Mouse (Mus musculus) ES-E14 (cell line): Measurements from ENCODE around the gene Zfp770. TPM values are rescaled to one million over a fixed set of nuclear protein-coding genes. Genes with fewer than 3 reads are reported as not detected.
A peak's percentile ranks its signal among the peaks of the same experiment; 100 is the strongest.

Experiments
- DNase-seq: peaks from one replicate; pipeline ENCODE4 v3.0.0-alpha.2; 2013; ENCODE audit warnings: low read depth, low spot score
- H3K27ac ChIP-seq: 2 replicates; pipeline ENCODE4 v1.5.1; 2012; ENCODE audit warnings: low read depth, mild to moderate bottlenecking, low read length, moderate library complexity, mixed read lengths; ENCODE audit not compliant: poor library complexity, insufficient read depth, severe bottlenecking
- H3K36me3 ChIP-seq: 2 replicates; pipeline ENCODE4 v1.6.1; 2012; ENCODE audit warnings: mild to moderate bottlenecking, low read length, moderate library complexity, mixed read lengths; ENCODE audit not compliant: control insufficient read depth, poor library complexity, insufficient read depth, severe bottlenecking
- H3K4me1 ChIP-seq, 2 experiments: fragments of 150-350 bp in 1 of 2; sonication (generic) in 1 of 2; 2 replicates each; pipeline ENCODE4 v1.6.1; 2012; ENCODE audit warnings: low read length in 2 of 2, mild to moderate bottlenecking in 1 of 2, mixed read lengths in 1 of 2; ENCODE audit not compliant: control insufficient read depth in 2 of 2, insufficient read depth in 2 of 2, poor library complexity in 1 of 2
- H3K4me3 ChIP-seq, 2 experiments: fragments of 150-350 bp in 1 of 2; sonication (generic) in 1 of 2; 2 replicates each; pipeline ENCODE4 v1.5.1; 2012; ENCODE audit warnings: low read length in 2 of 2, low read depth in 1 of 2, mild to moderate bottlenecking in 1 of 2, mixed read lengths in 1 of 2; ENCODE audit not compliant: insufficient read depth in 1 of 2, poor library complexity in 1 of 2, severe bottlenecking in 1 of 2
- H3K9ac ChIP-seq: 2 replicates; pipeline ENCODE4 v1.6.1; 2012; ENCODE audit warnings: low read depth, mild to moderate bottlenecking, low read length, mixed read lengths; ENCODE audit not compliant: poor library complexity, insufficient read depth, severe bottlenecking
- H3K9me3 ChIP-seq: fragments of 150-350 bp; sonication (generic); 2 replicates; pipeline ENCODE4 v1.6.1; 2012; ENCODE audit warnings: low read depth, mild to moderate bottlenecking, low read length; ENCODE audit not compliant: control insufficient read depth, insufficient read depth
- CHD2 ChIP-seq: IDR thresholded peaks from 2 replicates; pipeline ENCODE4 v1.6.1; 2014; ENCODE audit warnings: mild to moderate bottlenecking, low read depth, low read length, inconsistent platforms
- HCFC1 ChIP-seq: IDR thresholded peaks from 2 replicates; pipeline ENCODE4 v1.6.1; 2012; ENCODE audit warnings: low read length, inconsistent platforms, borderline replicate concordance; ENCODE audit not compliant: insufficient read depth
- MAFK ChIP-seq: IDR thresholded peaks from 2 replicates; pipeline ENCODE4 v1.6.1; 2014; ENCODE audit warnings: mild to moderate bottlenecking, low read depth, low read length, inconsistent platforms; ENCODE audit not compliant: insufficient read depth
- ZC3H11A ChIP-seq: IDR thresholded peaks from 2 replicates; pipeline ENCODE4 v1.6.1; 2012; ENCODE audit warnings: low read depth, mild to moderate bottlenecking, inconsistent platforms, low read length, borderline replicate concordance
- ZNF384 ChIP-seq: IDR thresholded peaks from 2 replicates; pipeline ENCODE4 v1.6.1; 2012; ENCODE audit warnings: low read depth, low read length, inconsistent platforms
- in situ Hi-C, 2 experiments: fragments of 600-800 bp; cut with MboI; formaldehyde crosslinking; loops; one replicate each; pipeline ENCODE4 v1.15.1; 2025; ENCODE audit warnings: low sequenced_read_pairs in 2 of 2, inconsistent platforms in 1 of 2; ENCODE audit not compliant: unreplicated experiment in 2 of 2
- total RNA-seq: library from RNA; depleted of rRNA; stranded (reverse); fragments of 300-350 nt; gene quantifications from 2 replicates; pipeline ENCODE4 v1.2.3, GENCODE M21; 2012; rRNA removed

The Zfp770 gene
- total RNA-seq, 1 experiment, result 11.5 TPM

DNA sequence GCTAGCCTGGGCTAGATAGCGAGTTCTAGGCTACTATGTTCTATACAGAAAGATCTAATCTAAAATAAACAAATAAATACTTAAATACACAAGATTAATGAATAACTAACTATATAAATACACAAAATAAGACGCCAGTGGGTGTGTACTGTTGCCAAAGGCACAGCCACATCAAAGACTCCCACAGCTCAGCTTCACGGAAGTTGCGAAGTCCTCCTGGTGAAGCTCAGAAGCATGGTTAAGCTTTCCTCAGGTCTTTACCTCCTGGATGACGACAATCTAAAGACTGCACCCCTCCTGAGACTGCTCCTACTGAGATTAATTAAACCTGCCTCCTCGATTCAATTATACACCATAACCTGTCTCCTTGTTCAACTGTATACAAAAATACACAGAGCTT is 48.0 kb downstream of the Zfp770 start:
- no peak for DNase-seq
- in situ Hi-C loops, result no loop called here
- Histone ChIP-seq H3K9ac (no peak overlapping the region), H3K4me3 (no peak overlapping the region), H3K27ac (no peak overlapping the region), H3K9me3 (no peaks in the 10 kb centered on the region), H3K36me3 (peaks cover 21% of the 10 kb centered on the region), H3K4me1 (no peaks in the 10 kb centered on the region)
- TF ChIP-seq ZC3H11A, result no peak
- TF ChIP-seq MAFK, result no peak
- TF ChIP-seq ZNF384, result no peak
- no peak for TF ChIP-seq HCFC1
- TF ChIP-seq CHD2, result no peak

GRCm38 (mm10) chr2:114146864-114147458 is 54.3 kb downstream of the Zfp770 start:
- peaks cover 30% of the 10 kb centered on the region for H3K36me3 ChIP-seq

GRCm38 (mm10) chr2:114145315-114145801 is 55.9 kb downstream of the Zfp770 start:
- Histone ChIP-seq H3K27ac (no peak overlapping the region), H3K4me1 (no peaks in the 10 kb centered on the region), H3K9me3 (no peaks in the 10 kb centered on the region), H3K9ac (no peak overlapping the region), H3K36me3 (peaks cover 40% of the 10 kb centered on the region), H3K4me3 (no peak overlapping the region)
- peak; percentile 48 for DNase-seq
- TF ChIP-seq HCFC1 (no peak), ZC3H11A (0 out of 2 replicates have a peak, but pooled peaks have one; percentile 18)
- in situ Hi-C loops, result loop anchor here in 1 of 2 experiments (25.0 kb wide), 1 partner anchor 308 kb away; the partner anchor contains the start of genes Arhgap11a and Scg5

More at GRCm38 (mm10) chr2:114146864-114147458, 54.3 kb downstream of the Zfp770 start:
- in situ Hi-C loops, result loop anchor here in 1 of 2 experiments (25.0 kb wide), 1 partner anchor 310 kb away; the partner anchor contains the start of genes Arhgap11a and Scg5
- H3K9ac ChIP-seq, result no peak overlapping the region
- H3K4me1 ChIP-seq, result no peaks in the 10 kb centered on the region
- H3K4me3 ChIP-seq, result no peak overlapping the region
- TF ChIP-seq MAFK, result no peak
- no peak for TF ChIP-seq ZNF384
- TF ChIP-seq CHD2, result no peak
- no peak for TF ChIP-seq ZC3H11A
- TF ChIP-seq HCFC1, result no peak
- no peak overlapping the region for H3K27ac ChIP-seq
- H3K9me3 ChIP-seq, result no peaks in the 10 kb centered on the region
- no peak for DNase-seq

GRCm38 (mm10) chr2:114144915-114145314 is 56.4 kb downstream of the Zfp770 start:
- in situ Hi-C loops, result loop anchor here in 1 of 2 experiments (25.0 kb wide), 1 partner anchor 308 kb away; the partner anchor contains the start of genes Arhgap11a and Scg5
- Histone ChIP-seq H3K9me3 (no peaks in the 10 kb centered on the region), H3K36me3 (peaks cover 40% of the 10 kb centered on the region), H3K9ac (no peak overlapping the region), H3K27ac (no peak overlapping the region), H3K4me3 (no peak overlapping the region), H3K4me1 (no peaks in the 10 kb centered on the region)
- TF ChIP-seq MAFK (no peak), HCFC1 (no peak), CHD2 (no peak), ZNF384 (no peak), ZC3H11A (no peak)
- no peak for DNase-seq

DNA sequence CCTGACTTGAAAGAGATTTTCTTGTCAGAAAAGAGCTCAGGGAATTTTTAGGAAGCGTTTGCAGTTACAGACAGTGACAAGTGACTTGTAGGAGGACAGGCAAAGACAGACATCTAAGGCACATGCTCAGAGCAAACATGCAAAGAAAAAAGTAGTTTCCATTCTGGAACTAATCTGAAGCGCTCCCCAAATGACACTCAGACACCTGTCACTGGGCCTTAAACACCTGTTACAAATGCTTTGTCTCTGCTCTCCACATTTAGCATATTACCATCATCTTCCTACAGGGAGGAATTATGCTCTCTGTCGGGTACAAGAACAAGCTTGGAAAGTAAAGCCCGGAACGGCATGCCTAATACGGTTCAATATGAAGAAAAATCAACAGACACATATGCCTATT is 57.4 kb downstream of the Zfp770 start:
- no peak for DNase-seq
- H3K36me3 ChIP-seq, result peaks cover 42% of the 10 kb centered on the region
- in situ Hi-C loops, result loop anchor here in 1 of 2 experiments (25.0 kb wide), 1 partner anchor 307 kb away; the partner anchor contains the start of genes Arhgap11a and Scg5
- no peaks in the 10 kb centered on the region for H3K4me1 ChIP-seq
- H3K4me3 ChIP-seq, result no peak overlapping the region
- H3K9me3 ChIP-seq, result no peaks in the 10 kb centered on the region
- H3K9ac ChIP-seq, result no peak overlapping the region
- H3K27ac ChIP-seq, result no peak overlapping the region
- TF ChIP-seq ZC3H11A (no peak), MAFK (no peak)

Other genes with a start within 250 kb of the Zfp770 start
- not detected in 2 replicates for gene Gjd2, start 187.8 kb downstream of the Zfp770 start, total RNA-seq
- 1.6 and 9.4 TPM in 2 replicates for gene Actc1, start 147.9 kb downstream of the Zfp770 start, total RNA-seq
- 80.2 and 93.4 TPM in 2 replicates for gene Aqr, start 14.4 kb downstream of the Zfp770 start, total RNA-seq